Mouse (Mus musculus) lung, postnatal 36 days (tissue): ENCODE measurements around the gene Stat1.

Experiments used
- DNase-seq: peaks from one replicate; pipeline ENCODE4 v3.0.0; 2022; ENCODE audit warnings: mixed read lengths

The Stat1 gene

GRCm38 (mm10) chr1:52166652-52167220 lies 47.5 kb downstream of the Stat1 start:
- peak; percentile 49 for DNase-seq

- peak; percentile 49 for DNase-seq
These were observed 50.8 kb downstream of the Stat1 start for GRCm38 (mm10) chr1:52170057-52170456.

GRCm38 (mm10) chr1:52170747-52171146 lies 51.5 kb downstream of the Stat1 start:
- DNase-seq, result no peak

GRCm38 (mm10) chr1:52171271-52171670 lies 52.0 kb downstream of the Stat1 start:
- DNase-seq, result no peak

GRCm38 (mm10) chr1:52175321-52175720 lies 56.1 kb downstream of the Stat1 start:
- DNase-seq, result no peak

- DNase-seq, result no peak
These were observed 56.7 kb downstream of the Stat1 start for GRCm38 (mm10) chr1:52175983-52176382.

GRCm38 (mm10) chr1:52176999-52177398 lies 57.8 kb downstream of the Stat1 start:
- DNase-seq, result no peak

- DNase-seq, result no peak
These were observed 60.8 kb downstream of the Stat1 start for GRCm38 (mm10) chr1:52179939-52180568.

GRCm38 (mm10) chr1:52181994-52182393 lies 62.8 kb downstream of the Stat1 start:
- no peak for DNase-seq

GRCm38 (mm10) chr1:52182992-52183391 lies 63.8 kb downstream of the Stat1 start:
- no peak for DNase-seq
